Mouse (Mus musculus) thymus, postnatal 10 days (tissue): ENCODE measurements around the gene Abi1.
"Not testable (repeated sequence)": the region's sequence is repeated elsewhere in the genome, so short reads cannot be mapped to it uniquely, and the experiment has no call there.

Experiments used
- DNase-seq, 2 experiments: peaks; one replicate each; pipeline ENCODE4 v3.0.0; 2021; ENCODE audit warnings: low spot score in 2 of 2

The Abi1 gene

GRCm38 (mm10) chr2:23040001-23040646 is at the start of gene Abi1:
TSS of gene Abi1 (minus strand) at chr2:23040241.
- peak; percentile 92 to 95 for DNase-seq

- DNase-seq: no peak
These were observed 44.5 kb upstream of the Abi1 start for GRCm38 (mm10) chr2:23084540-23084939.

DNA sequence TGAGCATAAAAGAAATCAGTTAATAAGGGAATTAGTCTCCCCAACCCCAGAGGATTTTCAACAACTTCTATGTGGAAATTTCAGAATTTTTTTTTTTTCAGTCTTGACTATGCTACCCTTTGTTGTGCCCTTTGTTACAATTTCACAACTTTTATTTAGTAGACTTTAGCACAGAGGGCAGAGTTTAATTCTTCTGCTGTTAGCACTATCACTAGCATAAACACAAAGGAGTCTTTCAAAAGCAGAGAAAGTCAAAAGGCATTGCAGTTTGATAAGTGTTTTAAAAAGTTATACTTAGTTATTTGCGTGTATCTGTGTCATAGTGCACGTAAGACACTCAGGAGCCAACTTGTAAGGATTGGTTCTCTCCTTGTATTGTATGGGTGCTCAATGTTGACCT is 38.5 kb upstream of the Abi1 start:
- DNase-seq: no peak

- DNase-seq: no peak
These were observed 37.7 kb upstream of the Abi1 start for GRCm38 (mm10) chr2:23077693-23078092.

DNA sequence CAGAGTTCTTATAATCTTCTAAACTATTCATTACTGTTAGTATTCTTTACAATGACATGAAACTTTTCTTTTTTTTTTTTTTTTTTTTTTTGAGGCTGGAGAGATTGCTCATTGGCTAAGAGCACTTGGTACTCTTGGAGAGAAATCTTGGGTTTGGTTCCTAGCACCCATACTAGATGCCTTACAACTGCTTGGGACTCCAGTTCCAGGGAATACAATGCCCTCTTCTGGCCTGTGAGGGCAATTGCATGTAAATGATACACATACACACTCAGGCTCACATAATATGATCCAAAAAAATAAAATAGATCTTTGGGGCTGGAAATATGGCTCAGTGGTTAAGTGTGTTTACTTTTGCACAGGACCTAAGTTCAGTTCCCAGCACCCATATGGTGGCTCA is 36.7 kb upstream of the Abi1 start:
- DNase-seq: no peak

- no peak for DNase-seq
These were observed 35.8 kb upstream of the Abi1 start for GRCm38 (mm10) chr2:23075846-23076245.

GRCm38 (mm10) chr2:23071406-23071805 is 31.4 kb upstream of the Abi1 start:
- DNase-seq: no peak

GRCm38 (mm10) chr2:23070491-23070890 is 30.4 kb upstream of the Abi1 start:
- DNase-seq: no peak

DNA sequence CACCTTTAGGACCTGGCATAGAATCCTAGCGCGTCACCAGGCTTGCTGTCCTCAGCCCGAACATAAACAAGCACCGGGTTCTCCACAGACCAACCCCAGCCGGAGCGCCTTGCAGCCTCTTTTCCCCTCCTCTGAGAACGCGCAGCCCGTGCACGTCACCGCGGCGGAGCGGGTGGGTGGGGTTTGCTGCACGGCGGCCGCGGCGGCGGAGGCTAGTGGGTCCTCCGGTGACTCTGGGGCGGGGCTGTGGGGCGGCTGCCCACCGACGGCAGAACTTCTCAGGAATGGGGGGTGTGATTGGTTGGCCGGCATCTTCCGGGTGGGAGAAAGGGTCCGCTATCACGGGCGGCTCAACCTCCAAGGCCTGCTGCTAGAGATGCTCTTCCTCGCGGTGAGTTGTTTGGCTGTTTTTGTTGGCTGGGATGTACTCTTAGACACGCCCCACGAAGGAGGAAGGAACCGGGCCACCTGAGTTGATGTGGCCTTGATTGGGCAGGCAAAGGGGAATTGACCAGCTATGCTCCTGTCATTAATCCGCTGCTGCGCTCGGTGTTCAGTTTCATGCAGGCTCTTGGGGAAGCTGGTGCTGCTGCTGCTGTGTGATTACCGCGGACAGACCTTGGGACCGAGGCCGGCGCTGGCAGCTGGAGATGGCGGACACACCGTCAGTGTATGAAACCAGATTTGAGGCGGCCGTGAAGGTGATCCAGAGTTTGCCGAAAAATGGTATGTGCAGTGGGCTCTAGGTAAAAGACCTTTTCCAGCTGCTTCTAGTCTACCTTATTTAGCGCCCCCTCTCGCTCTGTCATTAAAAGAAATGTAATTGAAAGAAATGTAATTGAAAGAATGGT is 29.1 kb upstream of the Abi1 start:
- DNase-seq: peak; percentile 93 to 95

- no peak for DNase-seq
These were observed 28.3 kb upstream of the Abi1 start for GRCm38 (mm10) chr2:23068370-23068737.

- DNase-seq: peak; percentile 94 to 95
These were observed 27.7 kb upstream of the Abi1 start, which contains the start of gene Acbd5 for GRCm38 (mm10) chr2:23067552-23068369. TSS of gene Acbd5 (plus strand) at chr2:23068167.

DNA sequence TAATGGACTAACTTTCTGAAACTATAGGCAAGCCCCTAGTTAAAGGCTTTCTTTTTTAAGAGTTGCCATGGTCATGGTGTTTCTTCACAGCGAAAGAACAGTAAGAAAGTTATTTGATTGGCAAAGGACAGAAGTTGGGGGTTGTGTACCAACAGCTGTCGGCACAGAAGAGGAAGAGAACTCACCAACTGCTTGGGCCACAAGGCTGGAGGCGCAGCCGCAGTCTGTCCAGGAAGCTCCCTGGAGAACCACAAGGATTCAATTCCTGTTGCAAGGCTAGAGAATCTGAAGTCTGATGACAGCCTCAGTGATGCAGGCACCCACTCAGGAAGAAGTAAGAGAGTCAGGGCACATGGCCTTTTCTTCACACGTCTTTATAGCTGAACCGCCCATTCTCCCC is 12.5 kb upstream of the Abi1 start:
- no peak for DNase-seq

GRCm38 (mm10) chr2:23051890-23052289 is 11.8 kb upstream of the Abi1 start:
- no peak for DNase-seq

DNA sequence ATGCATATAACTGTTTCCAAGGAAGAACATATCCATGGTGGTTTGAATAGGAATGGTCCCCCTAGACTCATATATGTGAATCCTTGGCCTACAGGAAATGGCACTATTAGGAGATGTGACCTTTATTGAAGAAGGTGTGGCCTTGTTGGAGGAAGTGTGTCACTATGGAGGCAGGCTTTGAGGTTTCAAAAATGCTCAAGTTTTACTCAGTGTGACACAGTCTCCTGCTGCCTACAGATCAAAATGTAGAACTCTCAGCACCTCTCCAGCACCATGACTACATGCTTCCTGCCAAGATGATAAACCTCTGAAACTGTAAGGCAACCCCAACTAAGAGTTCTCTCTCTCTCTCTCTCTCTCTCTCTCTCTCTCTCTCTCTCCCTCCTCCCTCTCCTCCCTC is 8.0 kb upstream of the Abi1 start:
- no peak for DNase-seq

DNA sequence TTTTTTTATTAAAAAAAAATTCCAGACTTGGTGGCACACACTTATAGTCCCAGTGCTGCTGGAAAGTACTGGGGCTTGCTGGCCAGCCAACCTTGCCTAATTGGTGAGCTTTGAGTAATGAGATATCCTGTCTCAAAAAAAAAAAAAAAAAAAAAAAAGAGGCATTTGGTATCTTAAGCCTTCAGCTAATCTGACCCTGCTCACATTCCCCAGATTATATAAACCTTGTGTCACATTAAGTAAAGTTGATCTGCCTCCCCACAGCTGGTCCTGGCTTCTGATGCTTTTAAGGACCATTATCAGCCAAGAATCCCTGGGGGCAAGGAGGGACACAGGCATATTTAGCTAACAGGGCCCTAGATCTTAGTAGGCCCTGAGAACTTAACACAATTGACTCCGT is 5.7 kb upstream of the Abi1 start:
- DNase-seq: no peak

- DNase-seq: no peak
These were observed 2.1 kb upstream of the Abi1 start for GRCm38 (mm10) chr2:23042189-23042588.

DNA sequence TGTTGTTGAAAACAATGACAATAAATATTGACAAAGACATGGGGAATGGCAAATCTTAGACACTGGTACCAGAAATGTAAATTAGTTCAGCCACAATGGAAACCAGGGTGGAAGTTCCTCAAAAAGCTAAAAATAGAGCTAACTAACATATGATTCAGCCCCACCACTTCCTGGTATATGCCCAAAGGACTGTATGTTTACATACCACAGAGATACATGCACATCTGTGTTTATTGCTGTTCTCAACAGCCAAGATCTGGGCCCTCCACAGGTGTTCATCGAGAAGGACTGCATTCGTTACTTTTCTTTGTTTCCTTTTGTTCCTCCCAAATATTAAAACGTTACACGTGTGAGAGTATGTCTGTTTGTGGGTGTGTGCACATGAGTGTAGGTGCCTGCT is 1.4 kb upstream of the Abi1 start:
- peak; percentile 59 to 61 for DNase-seq

- not testable (repeated sequence) for DNase-seq
These were observed 649 bp upstream of the Abi1 start for GRCm38 (mm10) chr2:23040690-23041089.

DNA sequence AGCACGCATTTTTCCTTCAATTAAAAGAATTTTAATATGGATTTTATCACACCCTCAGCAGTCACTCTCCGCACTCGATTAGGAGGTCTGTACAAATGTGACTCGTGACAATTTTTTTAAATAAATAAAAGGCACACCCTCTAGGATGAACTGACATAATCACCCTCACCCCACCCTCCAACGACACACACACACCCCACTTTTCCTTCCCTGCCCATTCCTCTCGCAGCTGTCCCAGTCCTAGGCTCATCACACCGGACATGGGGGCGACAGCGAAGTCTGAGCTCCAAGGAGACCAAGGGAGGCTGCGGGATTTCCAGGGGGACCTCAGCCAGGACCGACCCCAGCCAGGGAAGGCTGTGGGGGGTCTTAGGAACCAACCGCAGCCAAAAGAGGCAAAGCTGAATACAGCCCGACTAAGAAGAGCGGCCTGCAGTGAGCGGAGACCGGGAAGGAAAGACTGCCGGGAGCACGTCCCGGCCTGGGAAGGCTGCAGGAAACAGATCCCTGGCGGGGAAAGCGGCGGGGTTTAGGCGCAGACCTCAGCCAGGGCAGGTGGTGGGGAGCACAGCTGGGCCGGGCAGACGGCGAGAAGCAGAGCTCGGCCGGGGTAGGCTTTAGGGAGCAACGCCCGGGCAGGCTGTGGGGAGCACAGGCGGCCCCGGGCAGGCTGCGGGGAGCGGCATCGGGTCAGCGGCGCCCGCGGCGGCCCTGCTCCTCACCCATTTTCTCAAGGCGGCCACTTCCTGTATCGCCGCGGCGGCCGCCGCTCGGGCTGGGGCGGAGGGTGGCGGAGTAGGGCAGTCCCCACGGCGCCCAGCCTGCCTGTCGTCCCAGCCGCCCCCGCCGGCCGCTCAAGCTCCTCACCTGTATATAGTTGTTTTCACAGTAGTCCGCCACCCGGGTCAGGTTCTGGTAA is 700 bp downstream of the Abi1 start:
- DNase-seq: peak in 1 of 2 experiments; percentile 65

GRCm38 (mm10) chr2:23035467-23035866 is 4.6 kb downstream of the Abi1 start:
- no peak for DNase-seq

DNA sequence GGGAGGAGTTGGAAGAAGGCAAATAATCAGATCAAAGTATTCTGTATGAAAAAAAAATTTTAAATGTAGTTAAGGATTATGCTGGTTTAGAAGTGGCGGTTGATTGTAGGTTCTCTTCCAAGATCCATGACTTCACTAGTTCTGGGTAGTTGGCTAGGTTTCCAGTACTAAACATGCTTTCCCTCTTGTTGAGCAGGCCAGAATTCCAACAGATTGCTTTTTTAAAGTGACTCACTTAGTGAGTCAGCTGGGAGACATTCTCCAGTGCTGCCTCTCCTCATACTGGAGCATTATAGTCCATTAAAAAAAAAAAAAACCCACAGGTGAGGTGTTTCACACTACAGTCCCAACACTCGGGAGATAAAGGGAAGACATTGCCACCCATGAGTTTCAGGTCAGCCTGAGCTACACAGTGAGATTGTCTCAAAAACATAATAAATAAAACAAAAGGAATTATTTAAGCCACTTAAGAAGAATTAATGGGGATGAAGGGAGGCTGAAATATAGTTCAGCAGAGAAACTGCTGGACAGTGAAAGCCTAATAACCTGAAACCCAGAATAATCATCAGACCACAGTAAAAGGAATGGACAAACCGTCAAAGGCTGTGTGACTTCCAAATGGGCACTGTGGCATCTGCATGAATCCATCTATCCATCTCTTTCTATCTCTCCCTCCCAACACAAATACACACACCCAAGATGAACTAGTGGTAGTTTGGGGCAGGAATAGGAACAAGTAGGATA is 5.2 kb downstream of the Abi1 start:
- DNase-seq: no peak
